Mouse (Mus musculus) limb, embryonic 12.5 days (tissue): Measurements from ENCODE around the gene Mical2. TPM values are rescaled to one million over a fixed set of nuclear protein-coding genes. Genes with fewer than 3 reads are reported as not detected.

ENCODE experiments used
- ATAC-seq: fragments of 200-750 bp; cut with Nextera tagmentation; 2 replicates; pipeline ENCODE4 v1.8.0; 2017; ENCODE audit warnings: low read depth, moderate TSS enrichment; ENCODE audit not compliant: insufficient number of reproducible peaks, insufficient read depth, low FRiP score, low TSS enrichment
- H3K27ac ChIP-seq: fragments of 300-500 bp; sonication (generic); 2 replicates; pipeline ENCODE4 v1.5.1; 2016; ENCODE audit warnings: mild to moderate bottlenecking, moderate library complexity
- H3K27me3 ChIP-seq: fragments of 300-500 bp; sonication (generic); 2 replicates; pipeline ENCODE4 v1.6.1; 2016; ENCODE audit warnings: mild to moderate bottlenecking, moderate library complexity
- H3K36me3 ChIP-seq: fragments of 300-500 bp; sonication (generic); 2 replicates; pipeline ENCODE4 v1.6.1; 2016; ENCODE audit warnings: mild to moderate bottlenecking, moderate library complexity
- H3K4me1 ChIP-seq: fragments of 300-500 bp; sonication (generic); replicated peaks from 2 replicates; pipeline ENCODE4 v1.6.1; 2016
- H3K4me2 ChIP-seq: fragments of 300-500 bp; sonication (generic); 2 replicates; pipeline ENCODE4 v1.6.1; 2016; ENCODE audit warnings: mild to moderate bottlenecking, moderate library complexity
- H3K4me3 ChIP-seq: fragments of 300-500 bp; sonication (generic); replicated peaks from 2 replicates; pipeline ENCODE4 v1.5.1; 2016; ENCODE audit warnings: mild to moderate bottlenecking
- H3K9ac ChIP-seq: fragments of 300-500 bp; sonication (generic); replicated peaks from 2 replicates; pipeline ENCODE4 v1.6.1; 2016; ENCODE audit warnings: mild to moderate bottlenecking, moderate library complexity
- H3K9me3 ChIP-seq: fragments of 300-500 bp; sonication (generic); 2 replicates; pipeline ENCODE4 v1.6.1; 2016; ENCODE audit warnings: mild to moderate bottlenecking, moderate library complexity
- WGBS: fragments of 180-500 bp; shearing (Covaris S2); methylation state at CpG from one replicate; pipeline ENCODE4 v1.1.7; 2016; 5-methylcytosine and 5-hydroxymethylcytosine counted together
- polyA plus RNA-seq: library from polyadenylated mRNA; unstranded; fragments of >200 nt; fragmentation: Nextera tagmentation; extraction: Ambion mirVana; gene quantifications from 2 replicates; pipeline ENCODE4 v1.2.1, GENCODE M21; 2016

Mical2 gene
- polyA plus RNA-seq, 1 experiment from 2014 or later: 2.4 TPM

DNA sequence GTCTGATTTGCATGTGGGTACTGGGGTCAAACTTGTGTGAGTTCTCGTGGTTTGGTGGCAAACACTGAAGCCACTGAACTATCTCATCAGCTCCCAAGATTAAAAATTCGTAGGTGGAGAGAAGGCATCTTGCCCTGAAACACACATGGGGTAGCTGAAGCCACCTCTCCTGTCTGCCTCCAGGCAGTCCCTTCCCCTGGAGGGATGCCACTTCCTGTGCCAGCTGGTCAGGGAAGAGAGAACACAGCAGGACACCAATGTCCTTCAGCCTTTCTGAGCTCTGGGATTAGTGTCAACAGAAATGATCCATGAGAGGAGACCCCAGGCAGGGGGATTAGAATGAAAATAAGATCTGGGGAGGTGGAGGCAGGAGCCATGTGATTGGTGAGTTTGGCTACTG, 18.4 kb downstream of the Mical2 start:
- no peak overlapping the region for H3K4me3 ChIP-seq
- WGBS: 78% methylated on average over 2 of the region's 2 CpGs
- H3K27ac ChIP-seq: no peak overlapping the region
- peaks cover 8% of the 10 kb centered on the region; the same call in 1 of the 2 replicates for H3K27me3 ChIP-seq
- H3K9ac ChIP-seq: no peak overlapping the region
- ATAC-seq: no peak
- H3K4me1 ChIP-seq: no peaks in the 10 kb centered on the region; the same call in 1 of the 2 replicates
- H3K36me3 ChIP-seq: no peaks in the 10 kb centered on the region
- no peak overlapping the region for H3K4me2 ChIP-seq
- no peaks in the 10 kb centered on the region for H3K9me3 ChIP-seq

GRCm38 (mm10) chr7:112244683-112245082, 19.0 kb downstream of the Mical2 start:
- WGBS: 48% methylated on average over 6 of the region's 6 CpGs
- no peak for ATAC-seq
- Histone ChIP-seq H3K9ac (no peak overlapping the region), H3K36me3 (no peaks in the 10 kb centered on the region), H3K4me2 (no peak overlapping the region), H3K9me3 (no peaks in the 10 kb centered on the region), H3K27ac (no peak overlapping the region), H3K4me1 (no peaks in the 10 kb centered on the region; the same call in 1 of the 2 replicates), H3K4me3 (no peak overlapping the region), H3K27me3 (peaks cover 8% of the 10 kb centered on the region; the same call in 1 of the 2 replicates)

DNA sequence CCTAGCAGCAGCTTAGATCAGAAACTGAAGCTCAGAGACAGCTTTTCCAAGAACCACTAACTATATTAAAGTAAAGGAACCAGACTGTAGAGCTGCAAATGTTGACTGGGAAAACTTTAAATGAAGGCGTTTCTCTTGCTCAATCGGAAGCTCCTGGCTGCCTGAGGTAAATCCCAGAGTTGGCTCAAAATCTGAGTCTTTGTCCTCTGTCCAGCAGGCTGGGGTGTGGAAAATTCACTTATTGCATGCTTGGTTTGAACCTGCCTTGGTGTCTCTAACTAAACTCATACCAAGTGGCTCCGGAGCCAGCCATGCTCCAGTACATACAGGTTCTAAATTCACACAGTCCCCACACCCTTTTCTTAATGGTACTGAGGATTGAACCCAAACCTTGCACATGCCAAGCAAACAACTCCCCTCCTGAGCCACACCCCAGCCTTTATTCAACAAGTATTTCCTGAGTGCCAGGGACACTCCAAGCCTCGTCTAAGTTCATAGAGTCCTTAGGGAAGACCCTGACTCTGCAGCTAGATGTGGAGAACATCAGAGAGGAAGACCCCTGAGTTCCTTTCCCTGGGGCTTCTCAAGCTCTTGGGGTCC, 20.3 kb downstream of the Mical2 start:
- Histone ChIP-seq H3K4me3 (no peak overlapping the region), H3K4me1 (no peaks in the 10 kb centered on the region; the same call in 1 of the 2 replicates), H3K27ac (no peak overlapping the region), H3K27me3 (peaks cover 8% of the 10 kb centered on the region; the same call in 1 of the 2 replicates), H3K9me3 (no peaks in the 10 kb centered on the region), H3K9ac (no peak overlapping the region), H3K4me2 (no peak overlapping the region), H3K36me3 (no peaks in the 10 kb centered on the region)
- ATAC-seq: no peak
- WGBS: 85% methylated on average over 4 of the region's 4 CpGs

GRCm38 (mm10) chr7:112246442-112246841, 20.8 kb downstream of the Mical2 start:
- H3K4me3 ChIP-seq: no peak overlapping the region
- H3K36me3 ChIP-seq: no peaks in the 10 kb centered on the region
- peaks cover 8% of the 10 kb centered on the region; the same call in 1 of the 2 replicates for H3K27me3 ChIP-seq
- no peaks in the 10 kb centered on the region for H3K9me3 ChIP-seq
- 89% methylated on average over 4 of the region's 4 CpGs for WGBS
- H3K4me1 ChIP-seq: no peaks in the 10 kb centered on the region; the same call in 1 of the 2 replicates
- H3K27ac ChIP-seq: no peak overlapping the region
- no peak for ATAC-seq
- no peak overlapping the region for H3K9ac ChIP-seq
- no peak overlapping the region for H3K4me2 ChIP-seq

- H3K4me3 ChIP-seq: no peak overlapping the region
- H3K27ac ChIP-seq: no peak overlapping the region
- peaks cover 8% of the 10 kb centered on the region; the same call in 1 of the 2 replicates for H3K27me3 ChIP-seq
- H3K4me1 ChIP-seq: peaks cover 8% of the 10 kb centered on the region; the same call in 1 of the 2 replicates
- 59% methylated on average over 3 of the region's 3 CpGs for WGBS
- no peak overlapping the region for H3K4me2 ChIP-seq
- no peak for ATAC-seq
- no peaks in the 10 kb centered on the region for H3K36me3 ChIP-seq
- H3K9ac ChIP-seq: no peak overlapping the region
- H3K9me3 ChIP-seq: no peaks in the 10 kb centered on the region
Observed at GRCm38 (mm10) chr7:112247890-112248289, 22.2 kb downstream of the Mical2 start.

- H3K27me3 ChIP-seq: peaks cover 8% of the 10 kb centered on the region; the same call in 1 of the 2 replicates
- no peaks in the 10 kb centered on the region for H3K36me3 ChIP-seq
- no peak overlapping the region for H3K4me3 ChIP-seq
- no peak overlapping the region for H3K27ac ChIP-seq
- H3K4me2 ChIP-seq: no peak overlapping the region
- H3K4me1 ChIP-seq: peaks cover 8% of the 10 kb centered on the region; the same call in 1 of the 2 replicates
- no peaks in the 10 kb centered on the region for H3K9me3 ChIP-seq
- 83% methylated on average over 4 of the region's 4 CpGs for WGBS
- no peak for ATAC-seq
- H3K9ac ChIP-seq: no peak overlapping the region
Observed at GRCm38 (mm10) chr7:112249476-112249875, 23.8 kb downstream of the Mical2 start.

GRCm38 (mm10) chr7:112252065-112252464, 26.4 kb downstream of the Mical2 start:
- no peak for ATAC-seq
- Histone ChIP-seq H3K27ac (no peak overlapping the region), H3K9me3 (no peaks in the 10 kb centered on the region), H3K27me3 (no peaks in the 10 kb centered on the region), H3K9ac (no peak overlapping the region), H3K4me1 (peaks cover 8% of the 10 kb centered on the region; the same call in 1 of the 2 replicates), H3K4me3 (no peak overlapping the region), H3K4me2 (no peak overlapping the region), H3K36me3 (no peaks in the 10 kb centered on the region)
- WGBS: 31% methylated on average over 5 of the region's 5 CpGs

DNA sequence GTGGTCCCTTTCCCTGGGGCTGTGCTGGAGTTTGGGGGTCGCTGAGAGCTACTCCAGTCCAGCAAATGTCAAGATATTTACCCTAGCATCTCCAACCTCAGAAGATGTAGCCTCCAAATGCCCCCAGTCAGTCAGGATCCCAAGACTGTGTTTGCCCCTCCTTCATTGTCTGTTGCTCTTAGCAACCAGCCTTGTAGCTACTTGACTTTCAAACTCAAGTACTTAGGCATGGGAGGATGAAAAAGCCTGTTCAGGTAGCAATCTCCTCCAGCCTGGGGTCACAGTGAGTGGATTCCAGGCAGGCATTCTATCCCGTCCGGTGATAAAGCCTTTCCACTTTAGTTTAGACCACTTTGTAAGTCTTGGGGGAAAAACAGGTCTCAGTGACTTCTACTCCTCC, 28.6 kb downstream of the Mical2 start:
- Histone ChIP-seq H3K36me3 (no peaks in the 10 kb centered on the region), H3K4me1 (peaks cover 8% of the 10 kb centered on the region; the same call in 1 of the 2 replicates), H3K9me3 (no peaks in the 10 kb centered on the region), H3K9ac (no peak overlapping the region), H3K4me2 (no peak overlapping the region), H3K27me3 (no peaks in the 10 kb centered on the region), H3K27ac (no peak overlapping the region), H3K4me3 (no peak overlapping the region)
- 84% methylated on average over 3 of the region's 3 CpGs for WGBS
- no peak for ATAC-seq

GRCm38 (mm10) chr7:112255248-112255866, 29.7 kb downstream of the Mical2 start:
- no peaks in the 10 kb centered on the region for H3K36me3 ChIP-seq
- no peak for ATAC-seq
- H3K4me3 ChIP-seq: no peak overlapping the region
- no peaks in the 10 kb centered on the region for H3K9me3 ChIP-seq
- H3K4me1 ChIP-seq: peaks cover 8% of the 10 kb centered on the region; the same call in 1 of the 2 replicates
- WGBS: 53% methylated on average over 3 of the region's 3 CpGs
- no peak overlapping the region for H3K27ac ChIP-seq
- no peak overlapping the region for H3K9ac ChIP-seq
- H3K27me3 ChIP-seq: no peaks in the 10 kb centered on the region
- H3K4me2 ChIP-seq: no peak overlapping the region

DNA sequence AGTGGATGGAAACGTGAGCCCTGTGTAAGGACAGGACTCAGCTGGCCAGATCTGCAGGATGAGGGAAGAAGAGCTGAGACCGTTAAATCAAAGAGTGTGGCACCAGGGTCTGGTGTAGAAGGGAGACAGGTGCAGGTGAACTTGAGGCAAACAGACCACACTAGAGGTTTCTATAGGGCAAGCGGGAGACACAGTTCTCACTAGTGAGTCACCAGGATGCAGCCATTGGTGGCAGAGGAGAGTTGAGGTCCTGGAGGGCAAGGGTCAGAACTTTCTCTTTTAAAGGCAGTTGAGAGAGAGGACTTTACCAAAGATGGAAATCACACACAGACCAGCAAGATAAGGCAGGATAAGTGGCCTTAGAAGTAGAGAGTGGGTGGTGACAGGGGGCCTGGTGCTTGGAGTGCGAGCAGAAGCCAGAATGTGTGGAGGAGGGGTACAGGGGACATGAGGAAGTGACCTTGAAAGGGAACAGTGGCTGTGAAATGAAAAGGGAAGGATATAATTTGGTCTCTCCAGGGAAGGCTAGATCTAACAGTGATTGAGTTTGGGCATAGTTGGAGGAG, 32.8 kb downstream of the Mical2 start:
- Histone ChIP-seq H3K36me3 (no peaks in the 10 kb centered on the region), H3K4me3 (no peak overlapping the region), H3K9me3 (no peaks in the 10 kb centered on the region), H3K4me2 (no peak overlapping the region), H3K27ac (no peak overlapping the region), H3K4me1 (no peaks in the 10 kb centered on the region), H3K27me3 (no peaks in the 10 kb centered on the region; the same call in 1 of the 2 replicates), H3K9ac (no peak overlapping the region)
- 70% methylated on average over 4 of the region's 4 CpGs for WGBS
- ATAC-seq: no peak

DNA sequence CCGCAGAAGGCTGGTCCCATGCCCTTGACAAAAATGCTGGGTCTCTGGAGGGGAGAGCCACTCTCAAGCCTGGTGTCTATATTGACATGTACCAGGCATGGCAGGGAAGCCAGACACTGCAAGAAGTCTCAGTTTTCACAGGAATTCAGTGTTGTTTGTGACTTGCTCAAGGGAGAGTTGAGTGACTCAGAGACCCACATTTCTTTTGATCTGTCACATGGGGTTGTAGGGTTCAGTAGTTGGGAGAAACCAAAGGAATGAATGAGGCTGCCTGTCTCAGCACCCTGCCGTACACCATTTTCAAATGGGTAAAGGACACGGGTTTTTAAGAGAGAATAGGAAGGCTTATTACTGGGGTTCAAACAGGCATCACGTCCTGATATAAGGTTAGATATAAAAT, 33.6 kb downstream of the Mical2 start:
- H3K27ac ChIP-seq: no peak overlapping the region
- no peak overlapping the region for H3K4me2 ChIP-seq
- no peaks in the 10 kb centered on the region for H3K9me3 ChIP-seq
- H3K4me3 ChIP-seq: no peak overlapping the region
- WGBS: 82% methylated on average over 4 of the region's 4 CpGs
- ATAC-seq: no peak
- H3K27me3 ChIP-seq: no peaks in the 10 kb centered on the region; the same call in 1 of the 2 replicates
- no peak overlapping the region for H3K9ac ChIP-seq
- H3K36me3 ChIP-seq: no peaks in the 10 kb centered on the region
- H3K4me1 ChIP-seq: no peaks in the 10 kb centered on the region
